Mouse (Mus musculus) forebrain, embryonic 14.5 days (tissue): ENCODE measurements around the gene Cd300lf. TPM values are rescaled to one million over a fixed set of nuclear protein-coding genes. Genes with fewer than 3 reads are reported as not detected.

ENCODE experiments used
- polyA plus RNA-seq: library from polyadenylated mRNA; unstranded; fragments of >200 nt; fragmentation: Nextera tagmentation; extraction: Ambion mirVana; gene quantifications from 2 replicates; pipeline ENCODE4 v1.2.1, GENCODE M21; 2014

Gene Cd300lf
- polyA plus RNA-seq, 1 experiment from 2014 or later, result not detected

Other genes starting within 250 kb of the Cd300lf start
- 0.73 and 1.0 TPM in 2 replicates for gene Cd300a, start 244.0 kb downstream of the Cd300lf start, polyA plus RNA-seq
- 0.07 TPM in 1 of 2 replicates, not detected in the other for gene Cd300lb, start 199.6 kb downstream of the Cd300lf start, polyA plus RNA-seq
- gene Cd300c, start 164.8 kb downstream of the Cd300lf start, polyA plus RNA-seq, result not detected in 2 replicates
- not detected in 2 replicates for gene Cd300ld, start 144.1 kb downstream of the Cd300lf start, polyA plus RNA-seq
- gene Cd300c2, start 132.1 kb downstream of the Cd300lf start, polyA plus RNA-seq, result 1.1 and 2.0 TPM in 2 replicates
- gene Cd300ld2, start 117.8 kb downstream of the Cd300lf start, polyA plus RNA-seq, result not detected in 2 replicates
- gene Cd300ld4, start 107.0 kb downstream of the Cd300lf start, polyA plus RNA-seq, result not detected in 2 replicates
- not detected in 2 replicates for gene Cd300ld5, start 96.2 kb downstream of the Cd300lf start, polyA plus RNA-seq
- not detected in 2 replicates for gene Cd300ld3, start 85.6 kb downstream of the Cd300lf start, polyA plus RNA-seq
- not detected in 2 replicates for gene Cd300e, start 71.8 kb downstream of the Cd300lf start, polyA plus RNA-seq
- 0.45 and 0.57 TPM in 2 replicates for gene Rab37, start 42.6 kb downstream of the Cd300lf start, polyA plus RNA-seq
- 39.4 and 48.4 TPM in 2 replicates for gene Slc9a3r1, start 29.3 kb upstream of the Cd300lf start, polyA plus RNA-seq
- 6.3 and 8.5 TPM in 2 replicates for gene Tmem104, start 53.5 kb upstream of the Cd300lf start, polyA plus RNA-seq
- gene Nat9, start 53.9 kb upstream of the Cd300lf start, polyA plus RNA-seq, result 19.5 and 20.4 TPM in 2 replicates
- gene Grin2c, start 133.3 kb upstream of the Cd300lf start, polyA plus RNA-seq, result 0.12 and 0.14 TPM in 2 replicates
- 17.2 and 20.0 TPM in 2 replicates for gene Fdxr, start 143.1 kb upstream of the Cd300lf start, polyA plus RNA-seq
- gene Fads6, start 163.7 kb upstream of the Cd300lf start, polyA plus RNA-seq, result 0.24 and 0.40 TPM in 2 replicates
- gene Otop2, start 173.2 kb upstream of the Cd300lf start, polyA plus RNA-seq, result not detected in 2 replicates
- not detected in 2 replicates for gene Ush1g, start 188.0 kb upstream of the Cd300lf start, polyA plus RNA-seq
- gene Otop3, start 200.7 kb upstream of the Cd300lf start, polyA plus RNA-seq, result 0.06 and 0.09 TPM in 2 replicates
- 32.0 and 36.3 TPM in 2 replicates for gene Hid1, start 233.8 kb upstream of the Cd300lf start, polyA plus RNA-seq
- gene Cdr2l, start 247.9 kb upstream of the Cd300lf start, polyA plus RNA-seq, result 17.7 and 19.0 TPM in 2 replicates